Mouse (Mus musculus) c-Kit-negative CD71-positive TER-119-positive erythroid progenitor cells, embryonic 14.5 days (primary cell): ENCODE results near the gene Ggt6.
"Not testable (repeated sequence)": the region's sequence is repeated elsewhere in the genome, so short reads cannot be mapped to it uniquely, and the experiment has no call there.

Source experiments
- DNase-seq: peaks from one replicate; pipeline ENCODE4 v3.0.0-alpha.2; 2013; ENCODE audit warnings: low read depth, low spot score

Gene Ggt6

GRCm38 (mm10) chr11:72410521-72411092, 24.7 kb upstream of the Ggt6 start:
- DNase-seq, result no peak

- DNase-seq, result no peak
Measured at GRCm38 (mm10) chr11:72411093-72411921, 24.0 kb upstream of the Ggt6 start, which contains the start of gene Smtnl2. Smtnl2 (minus strand) TSS chr11:72411713.

- no peak for DNase-seq
Measured at GRCm38 (mm10) chr11:72411945-72412344, 23.4 kb upstream of the Ggt6 start.

- no peak for DNase-seq
Measured at GRCm38 (mm10) chr11:72413016-72413415, 22.3 kb upstream of the Ggt6 start.

GRCm38 (mm10) chr11:72413601-72414190, 21.6 kb upstream of the Ggt6 start:
- no peak for DNase-seq

GRCm38 (mm10) chr11:72415155-72415554, 20.2 kb upstream of the Ggt6 start:
- DNase-seq, result peak; percentile 42

GRCm38 (mm10) chr11:72416666-72417065, 18.7 kb upstream of the Ggt6 start:
- no peak for DNase-seq

- DNase-seq, result no peak
Measured at GRCm38 (mm10) chr11:72417376-72417775, 17.9 kb upstream of the Ggt6 start.

GRCm38 (mm10) chr11:72418227-72418626, 17.1 kb upstream of the Ggt6 start:
- no peak for DNase-seq

- DNase-seq, result no peak
Measured at GRCm38 (mm10) chr11:72419006-72419405, 16.3 kb upstream of the Ggt6 start.

- no peak for DNase-seq
Measured at GRCm38 (mm10) chr11:72420460-72421122, 14.7 kb upstream of the Ggt6 start.

- DNase-seq, result no peak
Measured at GRCm38 (mm10) chr11:72421518-72422278, 13.6 kb upstream of the Ggt6 start.

- no peak for DNase-seq
Measured at GRCm38 (mm10) chr11:72423686-72424085, 11.6 kb upstream of the Ggt6 start.

- no peak for DNase-seq
Measured at GRCm38 (mm10) chr11:72425201-72425600, 10.1 kb upstream of the Ggt6 start.

GRCm38 (mm10) chr11:72426884-72427283, 8.4 kb upstream of the Ggt6 start:
- DNase-seq, result no peak

GRCm38 (mm10) chr11:72428694-72429093, 6.6 kb upstream of the Ggt6 start:
- peak; percentile 61 for DNase-seq

GRCm38 (mm10) chr11:72429288-72429690, 6.0 kb upstream of the Ggt6 start:
- DNase-seq, result peak; percentile 54

- DNase-seq, result not testable (repeated sequence)
Measured at GRCm38 (mm10) chr11:72430311-72431068, 4.8 kb upstream of the Ggt6 start.

GRCm38 (mm10) chr11:72435694-72436045, 344 bp downstream of the Ggt6 start:
- no peak for DNase-seq

GRCm38 (mm10) chr11:72436271-72436670, 945 bp downstream of the Ggt6 start:
- DNase-seq, result no peak
